Mouse (Mus musculus) T-helper 2 cell (primary cell): Measurements from ENCODE around the gene Atp2a2.

Source experiments
- in situ Hi-C: fragments of 300-600 bp; cut with MboI, MseI; formaldehyde crosslinking; loops from one replicate; pipeline ENCODE4 v1.15.1; 2025; ENCODE audit warnings: high pct_unique_total_duplicates

Atp2a2 gene

DNA sequence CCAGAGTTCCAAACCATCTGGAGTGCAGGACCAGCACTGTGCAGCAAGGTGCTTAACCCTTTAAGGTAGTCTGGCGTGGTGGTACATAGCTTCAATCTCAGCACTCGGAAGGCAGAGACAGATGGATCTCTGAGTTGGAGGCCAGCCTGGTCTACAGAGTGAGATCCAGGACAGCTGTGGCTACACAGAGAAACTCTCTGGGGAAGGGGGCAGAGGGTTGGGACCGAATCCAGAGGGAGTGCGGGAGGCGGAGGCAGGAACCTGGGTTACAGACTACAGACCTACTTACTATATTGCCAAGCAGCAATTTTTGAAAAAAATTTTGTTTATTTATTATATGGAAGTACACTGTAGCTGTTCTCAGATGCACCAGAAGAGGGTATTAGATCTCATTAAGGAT lies 87.7 kb downstream of the Atp2a2 start:
- in situ Hi-C loops: loop anchor here (10.0 kb wide), 1 partner anchor 220 kb away; no protein-coding TSS in a partner anchor

DNA sequence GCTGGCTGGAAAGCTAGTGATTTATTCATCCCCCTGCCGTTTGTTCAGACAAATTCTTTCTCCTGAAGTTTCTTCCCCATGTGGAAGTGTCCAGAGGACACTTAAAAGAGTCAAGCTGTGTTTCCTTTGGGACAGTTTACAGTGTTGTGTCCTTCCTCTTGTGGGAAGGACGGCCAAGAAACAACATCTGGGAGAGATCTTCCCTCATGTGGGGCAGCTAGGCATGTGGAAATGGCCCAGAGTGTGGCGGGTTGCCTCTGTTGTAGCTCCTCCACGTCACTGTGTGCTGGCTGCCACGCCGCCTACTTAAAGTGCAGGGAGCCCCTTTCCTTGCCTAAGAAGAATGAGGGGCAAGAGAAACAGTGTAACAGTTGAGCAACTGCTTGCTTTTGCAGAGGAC lies 89.2 kb downstream of the Atp2a2 start:
- in situ Hi-C loops: loop anchor here (10.0 kb wide), 1 partner anchor 222 kb away; no protein-coding TSS in a partner anchor

DNA sequence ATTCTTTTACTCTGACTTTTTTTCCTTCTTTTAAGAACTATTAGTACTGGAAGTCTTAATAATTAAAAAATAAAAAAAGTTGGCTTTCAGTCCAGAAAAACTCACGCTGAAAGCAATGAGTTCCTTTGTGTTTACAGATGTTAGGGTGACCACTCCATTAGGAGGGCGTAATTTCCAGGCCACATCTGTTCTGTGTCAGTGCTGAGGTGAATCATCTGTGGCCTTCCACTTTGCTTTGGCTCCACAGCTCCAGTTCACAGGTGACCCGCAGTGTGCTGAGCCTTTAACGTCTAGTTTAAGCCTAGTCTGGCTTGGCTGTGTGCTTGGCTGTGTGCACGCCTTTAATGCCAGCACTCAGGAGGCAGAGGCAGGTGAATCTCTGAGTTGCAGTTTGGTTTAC lies 90.1 kb downstream of the Atp2a2 start:
- in situ Hi-C loops: loop anchor here (10.0 kb wide), 1 partner anchor 223 kb away; no protein-coding TSS in a partner anchor

DNA sequence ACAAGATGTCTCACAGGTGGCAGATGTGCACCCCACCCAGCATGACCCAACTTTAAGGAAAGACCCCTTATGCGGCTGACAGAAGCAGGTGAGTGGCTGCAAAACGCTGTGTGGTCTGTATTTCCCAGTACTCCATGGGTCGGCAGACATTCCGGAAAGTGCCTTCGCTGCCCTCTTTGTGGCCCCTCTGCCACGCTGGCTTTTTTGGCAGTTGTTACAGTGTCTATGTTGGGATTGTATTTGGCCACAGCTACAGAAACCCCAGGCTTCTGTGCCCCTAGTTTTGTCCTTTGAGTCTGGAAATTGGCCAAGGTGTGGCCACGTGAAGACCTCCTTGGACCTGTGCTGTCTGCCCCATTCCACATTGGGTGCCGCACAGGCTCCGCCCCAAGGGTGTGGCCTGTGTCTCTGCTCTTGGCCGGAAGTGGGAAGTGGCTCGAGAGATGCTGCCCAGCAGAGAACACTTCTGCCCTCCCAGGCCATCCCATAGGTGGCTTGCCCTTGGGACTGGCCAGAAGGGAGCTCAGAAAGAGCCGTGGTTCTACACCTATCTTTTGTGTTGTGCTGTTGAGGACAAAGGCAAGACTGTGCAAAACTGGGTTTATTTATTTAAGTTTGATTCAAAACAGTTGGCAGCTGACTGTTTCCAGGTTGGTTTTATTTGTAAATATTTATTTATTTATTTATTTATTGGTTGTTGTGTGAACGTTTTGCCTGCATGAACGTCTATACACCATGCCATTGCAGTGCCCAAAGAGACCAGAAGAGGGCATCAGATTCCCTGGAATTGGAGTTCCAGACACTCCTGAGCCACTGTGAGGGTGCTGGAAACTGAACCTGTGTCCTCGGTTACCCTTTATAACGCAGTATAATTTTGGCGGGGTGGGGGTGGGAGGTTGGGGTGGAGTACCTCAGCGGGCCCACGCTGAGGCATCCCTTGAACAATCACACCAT lies 92.1 kb downstream of the Atp2a2 start:
- in situ Hi-C loops: loop anchor here (10.0 kb wide), 1 partner anchor 225 kb away; no protein-coding TSS in a partner anchor

DNA sequence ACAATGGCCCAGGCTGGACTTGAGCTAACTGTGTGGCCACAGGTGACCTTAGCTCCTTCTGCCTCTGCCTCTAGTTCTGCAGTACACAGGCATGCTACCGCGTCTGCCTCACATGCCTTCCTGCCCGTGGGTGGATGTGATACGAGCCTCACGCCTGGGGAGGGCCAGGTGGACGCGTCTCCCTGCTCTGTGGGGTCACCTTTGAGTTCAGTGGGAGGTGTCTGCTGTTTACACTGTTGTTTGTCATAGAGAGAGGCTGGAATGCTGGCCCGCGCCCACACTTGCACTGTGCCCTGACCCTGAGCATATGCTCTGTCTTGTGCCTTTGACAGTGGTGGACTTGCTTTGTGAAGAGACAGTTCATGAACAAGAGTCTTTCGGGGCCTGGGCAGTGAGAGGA lies 96.5 kb downstream of the Atp2a2 start:
- in situ Hi-C loops: no loop called here
